In the genomic region with DNA sequence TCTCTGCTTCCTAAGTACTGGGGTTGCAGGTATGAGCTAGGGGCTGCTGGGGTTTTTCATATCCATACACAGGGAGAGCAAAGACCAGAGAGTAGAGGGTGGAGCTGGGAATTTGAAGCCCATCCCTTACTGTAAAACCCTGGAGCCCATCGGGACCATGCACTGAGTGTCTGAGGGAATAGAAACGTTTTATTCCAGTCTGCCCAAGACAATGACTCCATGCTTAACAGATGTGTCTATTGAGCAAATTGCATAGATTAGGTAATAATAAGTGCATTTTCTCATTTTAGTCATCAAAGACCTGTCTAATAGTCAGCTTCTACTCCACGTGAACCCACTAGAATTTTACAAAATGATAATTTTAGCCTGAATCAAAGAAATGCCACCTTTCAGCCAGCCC, we compare ENCODE assay signal across 17 mouse cellular contexts. TPM values are rescaled to one million over a fixed set of nuclear protein-coding genes. Genes with fewer than 3 reads are reported as not detected.
"Had no signal": no experiment of that assay in that cellular context is flagged by ENCODE, and none has a peak within 500 bp of the region (broad histone marks: within the 10 kb centered on the region; RNA-seq: fewer than 3 reads in every experiment).

No protein-coding gene starts in this region.

- DNase-seq: lung, adult 2 months; lung, postnatal 14 days; lung, postnatal 36 days; right cerebral cortex, postnatal 14 days; thymus, adult 2 months; thymus, postnatal 25 days; thymus, postnatal 4 days had no signal

- H3K9me3 ChIP-seq: lung, embryonic 15.5 days; megakaryocyte, embryonic 14.5 days; midbrain, embryonic 13.5 days; midbrain, embryonic 15.5 days; neural tube, embryonic 12.5 days; stomach, embryonic 15.5 days had no signal

- H3K27me3 ChIP-seq: lung, embryonic 15.5 days; midbrain, embryonic 15.5 days; neural tube, embryonic 12.5 days; stomach, embryonic 15.5 days had no signal

- H3K4me1 ChIP-seq: lung, embryonic 15.5 days; megakaryocyte, embryonic 14.5 days; neural tube, embryonic 12.5 days; stomach, embryonic 15.5 days had no signal

- H3K9ac ChIP-seq: lung, embryonic 15.5 days; midbrain, embryonic 13.5 days; midbrain, embryonic 15.5 days; neural tube, embryonic 12.5 days; stomach, embryonic 15.5 days had no signal

- H3K4me2 ChIP-seq: lung, embryonic 15.5 days; midbrain, embryonic 11.5 days; midbrain, embryonic 13.5 days; midbrain, embryonic 15.5 days; neural tube, embryonic 12.5 days; stomach, embryonic 15.5 days had no signal

- ATAC-seq: lung, postnatal 0 days; midbrain, embryonic 13.5 days; midbrain, embryonic 15.5 days had no signal

- H3K27ac ChIP-seq: lung, embryonic 15.5 days; macrophage; midbrain, embryonic 13.5 days; midbrain, embryonic 15.5 days; neural tube, embryonic 12.5 days; stomach, embryonic 15.5 days; stomach, postnatal 0 days had no signal

- H3K36me3 ChIP-seq: lung, embryonic 15.5 days; midbrain, embryonic 13.5 days; midbrain, embryonic 15.5 days; neural tube, embryonic 12.5 days had no signal

- H3K4me3 ChIP-seq: lung, embryonic 15.5 days; megakaryocyte, embryonic 14.5 days; midbrain, embryonic 13.5 days; midbrain, embryonic 15.5 days; neural tube, embryonic 12.5 days; stomach, embryonic 15.5 days had no signal

RNA-seq across cellular contexts. Expression of gene Col16a1, which starts 22.9 kb away (rescaled TPM):
- polyA plus RNA-seq: macrophage had no signal
